Mouse (Mus musculus) right cerebral cortex, postnatal 14 days (tissue): ENCODE results near the gene Hgfac.

Experiments used
- DNase-seq: peaks from one replicate; pipeline ENCODE4 v3.0.0; 2022

Hgfac gene

DNA sequence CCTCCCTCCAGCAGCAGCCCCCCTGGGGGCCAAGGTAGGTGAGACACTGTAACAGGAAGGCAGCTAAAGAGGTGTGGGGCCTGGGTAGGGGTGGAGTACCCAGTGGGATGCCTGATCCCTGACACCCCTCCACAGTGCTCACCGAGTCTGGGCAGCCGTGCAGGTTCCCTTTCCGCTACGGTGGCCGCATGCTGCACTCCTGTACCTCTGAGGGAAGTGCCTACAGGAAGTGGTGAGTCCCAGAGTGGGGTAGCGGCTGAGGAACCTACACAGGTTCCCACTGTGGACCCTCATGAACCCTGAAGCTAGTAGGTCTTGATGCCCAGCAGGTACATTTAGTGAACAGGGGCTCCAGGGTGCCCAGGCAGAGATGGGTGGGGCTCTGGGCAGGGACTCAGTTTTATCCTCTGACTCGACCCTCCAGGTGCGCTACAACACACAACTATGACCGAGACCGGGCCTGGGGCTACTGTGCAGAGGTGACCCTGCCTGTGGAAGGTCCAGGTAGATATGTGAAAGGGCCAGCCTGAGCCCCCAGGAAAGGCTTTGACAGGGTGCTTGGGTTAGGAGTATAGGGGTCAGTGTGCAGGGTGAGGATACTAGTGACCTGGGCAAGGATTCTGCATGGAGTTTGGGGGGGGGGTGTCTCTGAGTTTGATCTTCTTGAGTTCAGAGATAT lies 1.3 kb downstream of the Hgfac start:
- DNase-seq: no peak

DNA sequence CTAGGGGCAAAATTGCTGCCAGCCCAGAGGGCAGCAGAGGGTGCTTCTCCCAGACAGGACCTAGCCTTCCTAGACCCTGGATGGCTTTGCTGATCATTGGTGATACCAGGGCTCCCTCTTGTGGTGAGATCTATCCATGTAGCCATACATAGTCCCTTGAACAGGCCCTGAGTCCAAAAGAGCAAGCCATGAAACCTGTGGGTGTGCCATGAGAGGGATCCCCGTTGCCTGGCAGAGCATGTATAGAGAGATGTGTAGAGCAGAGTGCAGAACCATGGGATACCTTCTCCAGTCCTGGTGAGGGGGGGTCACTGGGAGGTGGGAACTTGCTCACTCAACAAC lies 1.8 kb downstream of the Hgfac start:
- DNase-seq: peak; percentile 71

DNA sequence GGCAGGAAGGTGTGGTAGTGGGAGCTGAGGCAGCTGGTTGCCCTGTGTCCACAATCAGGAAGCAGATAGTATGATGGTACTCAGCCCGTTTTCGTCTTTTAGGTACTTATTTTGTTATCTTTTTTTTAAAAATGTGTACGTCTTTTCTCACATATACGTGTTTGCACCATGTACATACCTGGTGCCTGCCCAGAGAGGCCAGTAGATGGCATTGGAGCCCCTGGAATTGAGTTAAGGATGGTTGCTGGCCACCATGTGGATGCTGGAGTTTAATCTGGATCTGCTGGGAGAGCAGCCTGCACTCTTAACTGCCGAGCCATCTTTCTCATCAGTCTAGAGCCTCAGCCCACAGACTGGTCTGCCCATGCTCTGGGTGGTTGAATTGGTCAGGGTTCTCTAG lies 9.2 kb downstream of the Hgfac start:
- no peak for DNase-seq

DNA sequence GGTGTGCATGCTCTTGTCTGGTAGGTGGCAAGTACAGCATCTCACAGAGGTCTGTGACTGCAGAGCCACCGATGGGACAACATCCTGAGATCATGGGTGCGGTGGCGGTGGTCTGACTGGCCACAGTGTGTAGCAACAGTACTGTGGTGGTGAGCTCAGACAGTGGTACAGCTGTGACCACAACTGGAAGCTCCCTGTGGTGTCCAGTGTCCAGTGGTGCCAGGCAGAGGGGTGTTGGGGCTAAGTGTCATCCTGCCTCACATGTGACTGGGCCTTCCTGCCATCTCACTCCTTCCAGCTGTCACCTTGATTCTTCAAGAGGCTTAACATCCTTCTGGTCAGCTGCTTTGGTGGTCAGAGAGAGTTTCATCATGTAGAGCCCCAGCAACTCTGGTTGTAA lies 13.3 kb downstream of the Hgfac start:
- no peak for DNase-seq

DNA sequence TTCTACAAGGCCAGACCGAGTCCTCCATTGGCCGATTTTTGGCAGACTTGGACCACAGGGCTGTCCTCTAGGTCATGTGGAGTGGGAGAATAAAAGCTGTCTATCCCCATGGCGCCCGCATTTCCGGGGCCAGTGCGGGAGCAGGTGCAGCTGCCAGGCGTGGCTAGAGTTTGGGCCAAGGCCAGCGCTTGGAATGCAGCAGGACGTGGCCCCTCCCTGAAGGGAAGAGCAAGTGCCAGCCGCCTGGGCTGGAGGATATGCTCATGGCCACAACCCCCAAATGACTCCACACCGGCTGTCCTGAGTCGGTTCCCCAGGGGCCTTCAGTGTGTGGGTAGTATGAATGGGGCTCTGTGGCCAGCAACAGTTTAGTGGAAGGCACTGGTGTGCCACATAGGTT lies 13.8 kb downstream of the Hgfac start:
- DNase-seq: no peak

DNA sequence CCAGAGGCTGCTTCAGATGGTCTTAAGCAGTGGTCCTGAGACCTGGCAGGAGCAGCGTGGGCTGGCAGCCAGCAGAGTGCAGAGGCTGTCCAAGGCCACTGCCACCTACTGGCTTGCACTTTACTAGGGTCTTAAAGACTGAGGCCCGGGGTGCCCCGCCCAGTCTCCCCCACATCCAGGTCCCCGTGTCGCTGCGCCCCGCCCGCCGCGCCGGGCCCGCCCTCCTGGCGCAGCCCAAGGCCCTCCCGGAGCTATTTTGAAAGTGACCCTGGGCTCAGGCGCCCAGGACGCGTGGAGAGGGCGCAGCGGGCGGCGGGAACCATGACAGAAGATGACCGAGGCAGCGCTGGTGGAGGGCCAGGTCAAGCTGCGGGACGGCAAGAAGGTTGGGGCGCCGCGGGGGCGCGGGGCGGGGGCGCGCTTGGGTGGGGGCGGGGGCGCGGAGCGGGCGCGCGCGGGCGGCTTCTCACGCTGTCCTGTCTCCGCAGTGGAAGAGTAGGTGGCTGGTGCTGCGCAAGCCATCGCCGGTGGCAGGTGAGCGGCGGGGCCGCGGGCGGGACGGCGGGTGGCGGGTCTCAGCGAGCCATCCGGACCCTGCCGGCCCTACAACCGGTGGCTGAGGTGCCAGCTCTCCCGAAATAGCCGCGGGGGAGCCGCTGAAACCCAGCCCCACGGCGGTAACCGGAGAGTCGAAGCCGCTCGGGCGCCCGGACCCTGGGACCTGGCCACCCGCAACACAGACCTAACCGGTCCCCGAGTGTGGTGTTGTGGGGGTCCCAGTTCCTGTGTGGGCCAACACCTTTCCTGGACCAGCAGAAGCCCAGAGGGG lies 15.5 kb downstream of the Hgfac start, which contains the start of gene Dok7:
Dok7 (plus strand) TSS at position 163 of the 829 bp plus-strand sequence.
- DNase-seq: peak; percentile 57

DNA sequence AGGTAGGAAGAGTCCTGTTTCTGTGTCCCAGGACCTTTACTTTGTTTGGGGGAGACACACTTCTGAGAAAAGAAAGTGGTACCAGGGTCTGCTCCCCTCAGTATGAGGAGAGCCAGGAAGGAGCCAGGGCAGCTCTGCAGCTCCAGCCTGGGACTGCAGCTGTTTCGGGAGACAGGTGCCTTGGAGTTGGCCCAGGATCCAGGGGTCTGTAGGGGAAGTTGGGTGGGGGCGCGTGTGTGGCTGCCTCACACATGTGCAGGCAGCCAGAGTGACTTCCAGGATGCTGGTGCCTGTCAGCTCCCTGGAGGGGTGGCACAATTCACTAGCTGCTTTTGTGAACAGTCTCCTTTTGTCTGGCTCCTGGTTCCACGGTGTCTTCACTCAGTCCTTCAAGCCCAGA lies 16.3 kb downstream of the Hgfac start:
- DNase-seq: no peak

DNA sequence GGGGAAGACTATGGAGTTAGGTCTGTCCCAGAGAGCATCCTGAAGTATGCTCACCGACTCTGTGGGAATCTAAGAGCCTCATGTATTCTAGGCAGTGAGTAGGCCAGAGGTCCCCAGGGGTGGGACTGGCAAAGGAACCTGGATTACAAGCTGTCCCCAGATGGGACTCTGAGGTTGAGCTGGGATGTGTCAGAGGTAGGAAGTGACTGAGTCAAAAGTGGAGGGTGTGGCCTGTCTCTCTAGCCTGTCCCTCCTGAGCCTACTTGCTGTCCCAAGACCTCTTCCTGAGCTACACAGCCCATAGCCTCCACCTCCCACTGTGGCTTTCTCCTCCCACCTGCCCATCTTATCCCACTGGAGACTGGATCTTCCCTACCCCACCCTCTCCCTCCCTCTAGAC lies 16.9 kb downstream of the Hgfac start:
- DNase-seq: no peak

DNA sequence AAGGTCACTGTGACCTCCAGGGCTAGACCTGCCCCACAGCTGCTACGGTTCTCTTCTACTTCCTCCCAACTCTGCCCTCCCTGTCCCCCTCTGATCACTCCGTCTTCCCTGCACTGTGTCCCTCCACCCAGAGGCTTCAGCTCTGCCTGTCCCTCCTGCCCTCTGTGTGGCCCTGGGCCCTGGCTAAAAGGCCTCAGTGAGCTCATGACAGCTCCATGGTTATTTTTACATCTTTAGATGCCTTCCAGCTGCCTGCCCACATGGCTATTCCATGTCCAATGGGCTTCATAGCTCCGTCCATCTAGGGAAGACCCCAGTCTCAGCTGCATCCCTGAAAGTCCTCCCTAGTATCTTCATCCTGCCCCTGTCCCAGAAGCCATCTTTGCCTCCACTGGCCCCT lies 18.8 kb downstream of the Hgfac start:
- DNase-seq: no peak

DNA sequence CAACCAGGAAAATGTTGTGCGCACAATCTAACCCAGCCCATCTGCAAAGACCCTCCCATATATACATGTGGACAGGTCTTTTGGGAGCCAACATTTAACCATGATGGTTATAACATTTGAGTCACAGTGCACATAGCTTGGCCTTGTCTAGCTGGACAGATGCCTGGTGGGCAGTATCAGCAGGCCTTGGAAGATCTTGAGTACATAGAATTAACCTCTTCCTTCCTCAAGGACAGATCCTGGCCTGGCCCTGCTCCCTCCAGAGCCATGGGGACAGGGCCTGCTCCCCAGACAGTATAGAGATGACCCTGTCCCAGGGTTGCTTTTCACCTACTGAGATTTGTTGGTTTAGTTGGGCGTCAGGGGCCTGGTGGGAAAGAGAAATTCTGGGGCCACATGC lies 28.5 kb downstream of the Hgfac start:
- DNase-seq: no peak

DNA sequence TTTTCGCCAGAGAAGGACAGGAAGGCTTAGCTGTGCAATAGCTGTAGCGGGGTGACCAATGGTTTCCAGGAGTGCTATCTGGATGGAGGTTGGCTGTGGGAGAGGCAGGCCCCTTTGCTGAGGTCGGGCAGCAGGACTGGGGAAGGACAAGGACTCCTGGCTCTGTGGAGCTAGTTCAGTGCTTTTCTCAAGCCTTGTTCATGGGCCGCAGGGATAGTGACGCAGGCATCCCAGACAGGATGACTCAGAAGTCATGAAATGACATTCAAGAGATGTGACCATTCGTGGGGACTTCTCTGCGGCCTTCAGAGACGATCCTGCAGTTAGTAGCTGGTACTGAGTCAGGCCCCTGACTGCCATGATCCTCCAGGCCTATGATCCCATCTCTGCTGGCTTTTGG lies 29.0 kb downstream of the Hgfac start:
- no peak for DNase-seq

DNA sequence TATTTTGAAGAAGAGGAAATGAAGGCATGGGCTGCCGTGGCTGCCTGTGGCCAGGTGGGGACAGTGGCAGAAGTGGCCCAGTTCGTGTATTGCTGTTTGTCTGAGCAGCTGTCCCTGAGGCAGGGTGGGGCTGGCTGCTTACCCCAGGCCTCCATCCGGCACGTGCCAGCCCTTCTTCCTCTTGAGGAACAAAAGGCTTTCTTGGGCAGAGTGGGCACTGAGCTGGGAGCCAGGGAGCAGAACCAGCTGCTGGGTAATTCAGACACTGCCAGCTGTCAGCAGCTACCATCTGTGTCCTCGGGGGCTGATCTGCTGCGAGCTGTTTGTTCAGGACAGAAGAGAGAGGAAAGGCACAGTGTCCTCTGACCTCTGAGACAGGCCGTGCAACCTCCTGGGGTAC lies 29.6 kb downstream of the Hgfac start:
- peak; percentile 46 for DNase-seq

DNA sequence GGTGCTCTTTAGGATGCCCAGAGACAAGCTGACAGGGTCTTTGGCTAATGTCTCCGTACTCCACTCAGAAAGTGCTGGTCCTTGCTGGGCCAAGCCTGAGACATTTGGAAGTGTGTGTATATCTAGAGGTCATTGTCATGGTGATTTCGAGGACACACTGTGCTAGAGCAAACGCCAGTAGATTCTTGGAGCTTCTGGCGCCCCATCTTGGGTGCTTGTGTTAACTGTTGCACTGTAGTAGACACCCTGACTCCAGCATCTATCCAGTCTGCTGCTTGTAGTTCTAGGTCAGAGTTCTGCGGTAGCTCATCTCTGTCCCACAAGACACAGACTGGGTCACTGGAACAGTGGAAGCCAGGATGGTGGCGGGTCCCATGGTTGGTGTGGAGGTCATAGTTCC lies 30.5 kb downstream of the Hgfac start:
- no peak for DNase-seq

DNA sequence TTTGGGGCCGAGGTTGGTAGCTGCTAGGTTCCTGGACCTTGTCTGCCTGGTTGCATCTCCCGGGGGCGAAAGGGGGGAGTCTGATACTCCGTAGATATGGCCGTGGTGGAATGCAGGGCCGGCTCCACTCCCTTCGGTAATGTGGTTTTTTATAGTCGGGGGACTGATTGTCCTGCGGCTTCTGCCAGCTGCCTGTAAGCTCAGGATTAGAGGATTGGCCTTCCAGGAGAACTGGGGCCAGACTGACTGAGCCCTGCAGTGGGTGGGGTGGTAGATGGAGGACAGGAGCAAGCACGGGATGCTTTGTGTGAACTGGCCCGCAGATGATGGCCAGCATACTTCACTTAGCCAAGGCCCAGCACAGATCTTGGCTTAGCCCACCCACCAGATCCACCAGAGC lies 31.9 kb downstream of the Hgfac start:
- no peak for DNase-seq

DNA sequence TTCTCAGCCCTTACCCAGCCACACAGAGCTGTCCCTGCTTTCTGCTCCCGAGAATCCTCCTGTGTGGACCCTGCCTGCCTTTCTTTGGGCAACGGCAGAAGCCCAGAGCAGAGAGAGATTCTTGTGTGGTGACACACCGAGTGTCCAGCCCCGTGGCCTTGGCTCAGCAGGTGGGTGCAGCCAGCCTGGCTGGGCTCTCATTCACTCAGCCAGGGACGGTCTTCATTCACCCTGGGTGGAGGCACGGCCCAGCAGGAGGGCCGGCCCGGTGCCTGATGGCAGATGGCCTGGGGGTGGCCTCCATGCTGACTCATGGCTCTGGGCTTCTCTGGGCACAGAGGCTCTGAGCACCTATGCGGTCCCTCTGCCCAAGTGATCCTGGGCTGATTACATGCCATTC lies 32.7 kb downstream of the Hgfac start:
- no peak for DNase-seq

DNA sequence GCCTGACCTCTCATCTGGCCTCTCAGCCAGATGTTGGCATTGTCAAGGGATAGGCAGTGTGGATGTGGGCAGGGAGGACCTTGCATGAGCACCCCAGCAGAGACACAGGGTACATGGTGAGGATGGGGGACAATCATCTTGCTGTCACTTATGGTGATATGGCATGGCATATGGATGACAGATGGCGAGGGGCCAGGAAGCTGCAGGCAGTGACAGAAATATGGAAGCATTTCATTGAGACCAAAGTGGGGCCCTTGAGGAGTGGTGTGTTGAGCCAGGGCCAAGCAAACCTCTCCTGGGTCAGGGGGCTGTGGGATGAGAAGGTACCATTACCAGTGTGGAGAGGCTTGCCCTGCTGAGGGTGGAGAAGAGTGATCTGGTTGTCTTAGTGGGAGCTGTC lies 35.1 kb downstream of the Hgfac start:
- no peak for DNase-seq

DNA sequence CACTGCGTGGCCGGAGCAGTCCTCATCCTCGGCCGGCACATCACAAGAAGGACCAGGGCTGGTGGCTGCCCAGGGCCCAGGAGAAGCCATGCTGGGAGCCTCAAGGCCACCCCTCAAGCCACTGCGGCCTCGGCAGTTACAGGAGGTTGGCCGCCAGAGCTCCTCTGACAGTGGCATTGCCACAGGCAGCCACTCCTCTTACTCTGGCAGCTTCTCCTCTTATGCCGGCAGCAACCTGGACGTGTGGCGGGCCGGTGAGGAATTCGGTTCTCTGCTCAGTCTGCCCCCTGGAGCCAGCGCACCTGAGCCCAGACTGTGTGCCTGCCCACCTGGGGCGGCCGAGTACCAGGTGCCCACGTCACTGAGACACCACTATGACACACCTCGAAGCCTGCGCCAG lies 37.8 kb downstream of the Hgfac start:
- DNase-seq: no peak

DNA sequence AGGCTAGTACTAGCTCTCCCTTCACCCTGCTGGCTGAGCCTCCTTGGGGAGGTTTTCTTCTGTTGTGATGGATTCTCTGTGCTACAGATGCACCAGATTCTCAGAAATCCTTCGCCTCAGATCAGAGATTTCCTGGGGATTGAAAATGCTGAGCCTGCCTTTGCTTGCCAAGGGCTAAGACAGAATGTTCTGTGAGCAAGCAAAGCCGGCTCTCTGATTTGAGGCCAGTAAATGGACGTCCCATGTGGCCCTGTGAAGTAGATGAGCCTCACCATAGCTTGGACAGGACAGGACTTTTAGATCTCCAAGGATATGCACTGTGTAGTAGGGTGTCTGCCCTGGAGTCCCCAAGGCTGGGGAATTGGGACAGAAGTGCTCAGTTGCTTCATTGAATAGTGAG lies 43.6 kb downstream of the Hgfac start:
- no peak for DNase-seq

DNA sequence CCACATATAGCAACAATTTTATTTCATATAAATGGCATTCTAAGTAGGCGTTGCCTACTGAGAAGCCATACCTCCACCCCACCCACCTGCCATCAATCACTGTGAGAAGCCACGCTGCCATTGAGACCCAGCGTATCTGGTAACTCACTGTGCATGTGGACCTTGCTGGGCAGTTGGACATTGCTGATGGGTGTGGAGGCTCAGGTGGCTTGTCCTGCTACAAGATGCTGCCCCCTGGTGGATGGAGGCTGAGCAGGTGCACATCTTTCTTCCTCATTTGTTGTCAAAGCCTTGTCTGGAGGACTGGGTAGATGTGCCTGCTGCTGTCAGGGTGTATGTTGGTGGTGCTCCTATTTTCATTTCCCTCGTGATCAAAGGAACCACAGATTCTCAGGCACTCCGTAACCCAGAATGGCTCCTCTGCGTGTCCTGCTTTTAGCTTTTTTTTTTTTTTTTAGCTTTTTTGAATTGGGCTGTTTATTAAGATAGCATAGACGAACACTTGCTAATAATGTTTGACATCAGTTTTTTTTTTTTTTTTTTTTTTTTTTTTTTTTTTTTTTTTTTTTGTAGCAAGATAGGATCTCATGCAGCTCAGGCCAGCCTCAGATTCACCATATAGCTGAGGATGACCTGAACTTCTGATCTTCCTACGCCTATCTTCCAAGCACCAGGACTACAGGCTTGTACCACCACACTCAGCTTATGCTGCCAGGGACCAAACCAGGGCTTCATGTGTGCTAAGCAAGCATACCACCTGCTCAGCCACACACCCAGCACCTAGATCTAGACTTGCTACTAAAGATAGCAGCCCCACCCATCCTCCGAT lies 47.7 kb downstream of the Hgfac start:
- DNase-seq: peak; percentile 68

DNA sequence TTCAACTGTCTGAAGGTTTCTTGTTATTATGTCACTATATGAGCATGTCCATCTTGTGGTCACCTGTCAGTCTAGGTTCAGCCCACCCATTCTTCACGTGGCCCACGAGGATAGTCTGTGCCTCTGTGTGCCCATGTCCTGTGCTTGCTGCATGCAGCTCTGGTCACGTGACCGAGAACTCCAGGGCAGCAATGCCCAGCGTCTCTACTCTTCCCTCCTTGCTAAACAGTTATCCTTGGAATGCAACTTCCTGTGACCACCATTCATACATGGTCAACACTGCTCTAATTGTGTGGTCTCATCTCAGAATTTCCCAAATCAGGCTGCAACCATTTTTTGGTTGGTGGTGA lies 48.3 kb downstream of the Hgfac start:
- DNase-seq: no peak

DNA sequence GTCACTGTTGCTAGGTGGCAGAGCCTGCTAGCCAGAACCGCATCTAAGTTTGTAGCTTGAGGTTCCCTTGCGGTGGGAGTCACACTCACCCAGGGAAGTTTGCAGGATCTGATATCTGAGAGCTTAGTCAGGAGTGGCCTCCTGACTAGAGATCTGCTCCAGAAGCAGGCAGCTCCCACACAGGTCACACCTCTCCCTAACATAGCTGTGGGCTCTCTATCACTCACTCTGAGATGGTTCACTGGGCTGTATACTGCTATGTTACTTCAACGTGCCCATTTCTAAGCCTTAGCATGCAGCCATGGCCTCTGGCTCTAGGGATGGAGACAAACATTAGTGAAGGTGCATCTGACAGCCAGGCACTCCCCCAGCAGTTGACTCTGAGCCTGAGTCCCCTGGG lies 50.3 kb downstream of the Hgfac start:
- no peak for DNase-seq
